Mouse (Mus musculus) gastrocnemius, adult 2 months (tissue): ENCODE results near the gene Dnaja2. TPM values are rescaled to one million over a fixed set of nuclear protein-coding genes. Genes with fewer than 3 reads are reported as not detected.

Source experiments
- DNase-seq: peaks from one replicate; pipeline ENCODE4 v3.0.0; 2022
- H3K27ac ChIP-seq: fragments of 200-600 bp; 2 replicates; pipeline ENCODE4 v1.8.1; 2022; ENCODE audit warnings: mild to moderate bottlenecking
- H3K4me3 ChIP-seq: fragments of 200-600 bp; 2 replicates; pipeline ENCODE4 v1.8.1; 2022; ENCODE audit warnings: mild to moderate bottlenecking, moderate library complexity
- CTCF ChIP-seq: fragments of 200-600 bp; IDR thresholded peaks from 2 replicates; pipeline ENCODE4 v1.8.1; 2022; ENCODE audit warnings: antibody characterized with exemption, mild to moderate bottlenecking, moderate library complexity
- intact Hi-C: fragments of 180-260 bp; cut with DNase I; formaldehyde crosslinking; loops from one replicate; pipeline ENCODE4 v1.15.1; 2025
- long read RNA-seq, 2 experiments: library from polyadenylated mRNA; stranded (forward); transcript quantifications; one replicate each; pipeline ENCODE4 v2.0.0; 2021
- total RNA-seq, 2 experiments: library from RNA; stranded (reverse); gene quantifications; 2 replicates each; pipeline ENCODE4 v1.2.3; 2021

The Dnaja2 gene
- total RNA-seq: 100 to 1,000 TPM; 204 to 232 TPM
- long read RNA-seq, experiment 1, transcript Dnaja2-201 (9 exons, 2,919 nt): major isoform, 228 of 246 reads
- long read RNA-seq, experiment 1, partial matches to known transcripts: 12 of 246 reads
- long read RNA-seq, experiment 1, other reads (novel, unspliced or antisense): 6 of 246 reads
- long read RNA-seq, experiment 2, transcript Dnaja2-201 (9 exons, 2,919 nt): major isoform, 304 of 314 reads
- long read RNA-seq, experiment 2, partial matches to known transcripts: 5 of 314 reads
- long read RNA-seq, experiment 2, other reads (novel, unspliced or antisense): 5 of 314 reads

DNA sequence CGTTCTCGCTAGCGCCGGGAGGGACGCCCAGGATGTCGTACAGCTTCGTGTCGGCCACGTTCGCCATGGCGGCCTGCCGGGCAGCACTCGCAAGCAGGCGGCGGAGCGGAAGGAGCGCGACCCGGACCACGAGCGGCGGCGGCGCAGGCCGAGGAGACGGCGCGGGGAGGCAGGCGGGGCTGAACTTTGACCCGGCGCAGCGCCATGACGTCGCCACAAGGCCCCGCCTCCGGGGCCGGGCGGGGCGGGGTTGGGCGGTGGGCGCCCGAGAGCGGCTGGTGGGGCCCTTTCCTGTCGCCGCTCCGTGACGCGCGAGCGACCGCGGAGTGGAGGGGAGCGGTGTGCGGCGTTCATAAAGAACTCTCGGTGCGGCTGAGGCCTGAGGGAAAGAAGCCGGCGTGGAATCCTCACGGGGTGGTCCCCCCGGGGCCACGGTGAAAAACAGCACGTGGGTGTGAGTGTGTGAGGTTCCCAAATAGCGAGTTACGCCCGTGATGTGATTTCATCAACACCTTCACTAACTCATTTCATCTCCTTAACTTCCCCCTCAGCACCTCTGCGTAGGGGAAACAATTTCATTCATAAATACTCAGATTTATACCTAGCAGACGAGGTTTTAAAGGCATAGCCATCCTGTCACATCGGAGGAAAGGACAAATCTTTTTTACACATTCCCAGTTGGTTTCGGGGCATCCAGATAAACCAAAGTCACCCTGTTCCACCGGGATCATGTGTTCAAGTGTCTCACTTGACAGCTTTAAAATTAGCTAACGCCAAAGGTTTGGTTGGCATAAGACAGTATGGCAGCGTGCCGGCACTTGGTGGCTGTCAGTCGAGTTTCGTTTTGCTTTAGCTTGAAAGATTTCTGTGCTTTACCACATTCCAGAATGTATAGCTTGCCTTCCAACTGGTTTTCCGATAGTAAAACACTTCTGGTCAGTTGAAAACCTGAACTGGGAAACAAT, at the start of gene Dnaja2:
Dnaja2 (minus strand) TSS at position 164 of the 965 bp plus-strand sequence.
- intact Hi-C loops: loop anchor here (10.0 kb wide), 1 partner anchor 261 kb away; the partner anchor contains the start of genes Orc6 and Vps35

DNA sequence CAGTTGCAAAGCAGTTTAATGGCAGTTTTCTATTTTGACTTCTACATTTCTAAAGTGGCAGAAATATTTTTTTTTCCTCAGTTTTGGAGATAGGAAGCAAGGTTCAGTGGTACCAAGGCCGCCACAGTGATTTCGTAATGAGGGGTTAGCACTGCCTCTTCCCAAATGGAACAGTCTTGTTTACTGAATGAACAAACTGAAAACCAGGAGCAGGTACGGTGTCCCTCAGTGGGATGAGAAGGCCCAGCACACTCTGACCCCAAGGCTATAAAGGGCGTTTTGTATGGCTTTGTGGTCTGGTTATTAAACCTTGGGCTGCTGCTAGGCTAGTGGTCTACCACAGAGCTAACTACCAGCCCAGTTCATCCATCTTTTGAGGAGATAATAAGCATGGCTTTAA, 49.1 kb upstream of the Dnaja2 start:
- DNase-seq: no peak
- TF ChIP-seq CTCF: no peak
- Histone ChIP-seq H3K27ac (no peak overlapping the region), H3K4me3 (no peak overlapping the region)
- intact Hi-C loops: loop anchor here (5.0 kb wide), 1 partner anchor 147 kb away; no protein-coding TSS in a partner anchor

More for the DNA sequence above, at the start of gene Dnaja2:
- peak within 1 kb of the TSS; percentile 98 for H3K4me3 ChIP-seq
- peak; percentile 94 for DNase-seq
- H3K27ac ChIP-seq: peak within 1 kb of the TSS; percentile 100
- TF ChIP-seq CTCF: no peak; the same call in 1 of the 2 replicates

DNA sequence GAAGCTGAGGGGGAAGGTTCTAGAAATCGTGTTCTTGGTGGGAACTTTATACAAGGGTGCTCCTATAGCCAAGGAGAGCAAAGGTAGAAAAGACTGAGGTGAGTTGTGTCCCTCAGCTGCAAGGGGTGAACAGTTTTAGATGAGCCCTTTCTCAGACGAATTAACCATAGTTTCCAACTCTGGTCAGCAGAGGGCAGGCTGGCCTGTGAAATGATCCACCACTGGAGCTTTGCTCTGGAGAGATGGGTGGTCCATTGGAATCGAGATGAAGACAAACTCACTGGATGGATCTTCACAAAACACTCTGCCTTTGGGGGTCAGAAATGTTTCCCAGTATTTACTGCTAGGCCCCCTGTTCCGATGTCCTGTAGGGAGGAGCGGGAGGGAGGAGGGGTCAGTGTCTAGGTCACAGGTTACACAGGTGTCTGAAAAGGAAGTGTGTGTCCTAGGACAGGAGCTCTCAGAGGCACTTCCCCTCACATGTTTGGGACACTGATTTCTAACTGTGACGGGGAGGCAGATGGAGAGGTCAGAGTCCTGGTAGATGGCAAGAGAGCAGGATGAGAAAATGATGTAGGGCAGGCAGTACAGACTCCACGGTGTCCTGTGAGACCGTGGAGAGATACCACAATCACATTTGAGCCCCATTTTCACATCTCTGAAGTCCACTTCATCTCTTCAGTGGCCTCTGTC, 48.2 kb upstream of the Dnaja2 start:
- peak; percentile 66 for TF ChIP-seq CTCF
- no peak overlapping the region for H3K4me3 ChIP-seq
- intact Hi-C loops: loop anchor here (1.0 to 5.0 kb wide), 2 partner anchors 62 to 146 kb away; no protein-coding TSS in a partner anchor
- no peak overlapping the region for H3K27ac ChIP-seq
- peak; percentile 56 for DNase-seq

DNA sequence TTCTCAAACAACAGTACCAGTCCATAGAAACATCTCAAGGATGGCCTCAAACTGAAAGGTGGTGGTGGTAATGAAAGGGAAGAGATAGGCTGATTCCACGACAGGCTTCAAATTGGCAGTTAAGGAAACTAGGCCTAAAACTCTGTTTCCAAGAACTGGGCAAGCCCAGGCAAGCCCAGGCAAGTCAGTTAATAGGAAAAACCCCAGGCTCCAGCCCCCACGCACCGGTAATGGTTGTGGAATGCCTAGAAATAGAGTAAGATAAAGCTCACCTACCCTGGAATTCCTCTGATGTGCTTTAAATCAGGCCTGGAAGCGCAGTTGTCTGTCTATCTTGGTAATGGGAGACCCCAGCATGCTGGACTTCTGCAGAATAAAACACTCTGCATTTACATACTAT, 47.6 kb upstream of the Dnaja2 start:
- no peak for TF ChIP-seq CTCF
- DNase-seq: no peak
- no peak overlapping the region for H3K4me3 ChIP-seq
- no peak overlapping the region for H3K27ac ChIP-seq
- intact Hi-C loops: loop anchor here (1.0 to 5.0 kb wide), 2 partner anchors 63 to 145 kb away; no protein-coding TSS in a partner anchor

DNA sequence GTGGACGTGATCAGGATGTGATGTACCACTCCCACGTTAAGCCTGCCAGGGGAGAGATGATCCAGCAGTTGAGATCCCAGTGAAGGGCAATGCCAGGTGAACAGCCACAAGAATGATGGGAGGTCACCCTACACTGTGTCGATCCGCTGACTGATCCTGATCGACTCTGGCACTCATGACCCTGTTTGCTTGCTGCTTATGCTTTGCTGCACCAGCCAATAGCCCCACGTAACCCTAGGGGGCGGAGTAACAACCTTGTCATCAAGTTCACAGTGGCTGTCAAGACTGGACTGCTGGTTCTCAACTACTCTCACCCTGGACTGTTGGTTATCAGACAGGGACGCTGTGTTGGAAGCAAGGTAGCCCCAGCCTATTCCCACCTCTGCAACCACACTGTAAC, 46.6 kb upstream of the Dnaja2 start:
- Histone ChIP-seq H3K4me3 (no peak overlapping the region), H3K27ac (no peak overlapping the region)
- intact Hi-C loops: loop anchor here (5.0 kb wide), 1 partner anchor 144 kb away; no protein-coding TSS in a partner anchor
- no peak for TF ChIP-seq CTCF
- no peak for DNase-seq

DNA sequence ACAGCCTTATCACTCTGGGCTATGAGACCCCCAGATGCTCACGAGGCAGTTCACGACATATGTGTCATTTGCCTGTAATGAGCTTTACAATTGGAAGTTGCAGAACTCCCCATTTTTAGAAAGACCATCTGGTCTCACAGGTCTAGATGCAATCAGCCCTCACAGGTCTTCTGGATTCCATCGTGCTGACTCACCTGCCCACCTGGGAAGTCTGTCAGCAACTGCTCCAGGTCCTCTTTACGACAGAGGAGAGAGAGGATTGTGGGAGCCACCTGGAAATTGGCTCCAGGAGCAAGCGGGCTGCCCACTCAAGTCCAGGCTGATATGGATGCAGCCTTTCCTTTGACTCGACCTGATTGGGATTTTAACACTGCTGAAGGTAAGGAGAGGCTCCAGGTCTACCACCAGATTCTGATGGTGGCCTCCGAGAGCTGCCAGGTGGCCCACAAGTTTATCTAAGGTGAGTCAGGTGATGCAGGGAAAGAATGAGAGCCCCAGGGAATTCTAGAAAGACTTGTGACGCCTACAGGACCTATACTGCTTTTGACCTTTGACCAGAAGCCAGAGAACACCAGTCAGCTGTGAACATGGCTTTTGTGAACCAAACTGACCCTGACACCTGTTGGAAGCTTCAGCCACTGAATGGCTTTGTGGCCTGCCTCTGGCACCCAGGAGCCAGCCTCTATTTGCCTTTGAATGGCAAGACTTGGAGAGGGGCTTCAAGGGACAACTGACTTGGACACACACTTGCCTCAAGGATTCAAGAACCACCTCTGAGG, 42.5 kb upstream of the Dnaja2 start:
- TF ChIP-seq CTCF: no peak
- intact Hi-C loops: no loop called here
- no peak overlapping the region for H3K4me3 ChIP-seq
- no peak overlapping the region for H3K27ac ChIP-seq
- DNase-seq: no peak

DNA sequence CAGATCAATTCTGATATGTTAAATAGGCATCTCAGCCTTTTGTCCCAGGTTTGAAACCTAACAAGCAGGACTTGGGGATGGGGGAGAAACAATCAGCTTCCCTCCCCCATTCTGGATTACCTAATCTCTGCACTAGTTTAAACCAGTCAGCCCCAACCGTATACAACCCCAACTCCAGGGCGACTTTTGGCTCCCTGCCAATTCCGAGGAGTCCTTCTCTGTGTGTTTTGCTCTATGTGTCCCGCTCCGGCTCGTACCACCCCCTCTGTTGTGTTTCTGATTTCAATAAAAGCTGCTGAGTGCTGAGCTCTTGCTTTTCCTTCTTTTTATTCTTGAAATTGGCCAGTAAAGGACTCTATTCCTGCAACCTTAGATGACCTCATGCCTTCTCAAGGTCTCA, 40.2 kb upstream of the Dnaja2 start:
- DNase-seq: no peak
- Histone ChIP-seq H3K27ac (no peak overlapping the region), H3K4me3 (no peak overlapping the region)
- intact Hi-C loops: no loop called here
- TF ChIP-seq CTCF: no peak

DNA sequence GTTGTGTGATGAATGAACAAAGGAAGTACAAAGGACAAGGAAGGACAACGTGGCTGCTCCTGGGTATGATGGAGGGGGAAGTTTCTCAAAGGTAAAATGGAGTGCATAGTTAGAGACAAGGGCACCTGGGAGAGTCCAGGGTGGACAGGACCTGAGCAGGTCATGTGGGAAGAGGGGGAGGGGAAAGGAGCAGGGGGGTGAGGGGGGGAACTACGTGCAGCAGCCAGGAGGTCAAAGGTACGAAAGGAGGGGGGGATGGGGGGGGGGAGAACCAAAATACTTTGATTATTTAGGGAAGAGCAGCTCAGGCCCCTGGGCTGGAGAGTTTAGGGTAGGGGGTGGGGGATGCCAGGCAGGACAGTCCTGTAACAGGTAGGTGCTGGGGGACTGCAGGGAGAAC, 39.8 kb upstream of the Dnaja2 start:
- no peak for TF ChIP-seq CTCF
- intact Hi-C loops: no loop called here
- H3K27ac ChIP-seq: no peak overlapping the region
- no peak overlapping the region for H3K4me3 ChIP-seq
- no peak for DNase-seq

DNA sequence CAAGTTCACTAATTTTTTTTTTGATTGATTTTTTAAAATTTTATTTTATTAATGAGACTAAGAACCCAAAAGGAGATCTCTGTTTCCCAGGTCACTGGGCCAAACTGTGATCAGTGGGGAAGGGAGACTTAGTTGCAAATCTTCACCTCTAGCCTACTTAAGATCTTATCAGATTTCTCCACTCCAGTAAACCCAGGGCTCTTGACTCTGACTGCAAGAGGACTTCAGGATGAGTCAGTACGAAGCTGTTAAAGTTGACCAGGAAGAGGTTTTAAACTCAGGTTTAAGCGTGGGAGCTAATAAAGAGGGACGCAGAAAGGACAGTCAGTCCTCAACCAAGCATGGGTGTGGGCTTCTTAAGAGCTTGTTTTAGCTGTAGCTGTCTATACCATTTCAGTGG, 38.2 kb upstream of the Dnaja2 start:
- no peak overlapping the region for H3K27ac ChIP-seq
- DNase-seq: no peak
- no peak for TF ChIP-seq CTCF
- no peak overlapping the region for H3K4me3 ChIP-seq
- intact Hi-C loops: no loop called here

DNA sequence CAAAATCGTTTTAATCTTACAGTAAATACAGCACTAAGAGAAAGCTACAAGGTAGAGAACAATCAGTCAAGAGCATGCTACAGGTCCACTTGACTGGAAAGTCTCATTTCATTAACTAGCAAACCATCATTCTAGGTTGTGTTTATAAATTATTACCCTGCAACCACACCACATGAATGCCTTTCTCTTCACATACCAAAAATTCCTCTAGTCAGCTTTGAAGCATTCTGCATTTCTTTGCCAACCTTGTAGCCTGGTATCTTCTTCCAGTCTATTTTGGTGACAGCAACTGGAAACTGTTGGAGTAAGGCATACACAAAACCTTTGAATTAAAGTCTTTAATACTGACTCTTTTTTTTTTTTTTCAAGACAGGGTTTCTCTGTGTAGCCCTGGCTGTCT, 36.4 kb upstream of the Dnaja2 start:
- TF ChIP-seq CTCF: no peak
- no peak for DNase-seq
- H3K27ac ChIP-seq: peak overlapping the region; percentile 58; the same call in 1 of the 2 replicates
- H3K4me3 ChIP-seq: no peak overlapping the region
- intact Hi-C loops: no loop called here

DNA sequence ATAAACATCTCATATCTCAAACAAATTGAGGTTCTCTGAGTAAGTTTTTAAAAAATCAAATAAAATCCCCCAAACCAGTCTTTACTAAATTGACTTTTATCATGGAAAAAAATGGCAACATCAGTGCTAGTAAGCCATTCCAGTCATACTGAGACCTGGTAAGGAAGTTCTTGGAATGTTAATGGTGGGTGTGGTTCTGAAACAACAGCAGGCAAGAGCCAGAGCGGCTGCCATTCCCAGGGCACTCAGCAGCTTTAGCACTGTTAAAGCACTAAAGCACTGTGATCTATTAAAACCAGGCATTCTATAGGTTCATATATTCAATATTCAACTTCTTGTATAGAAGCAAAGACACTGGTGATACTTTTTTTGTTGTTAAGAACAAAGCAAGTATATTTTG, 35.1 kb upstream of the Dnaja2 start:
- intact Hi-C loops: no loop called here
- Histone ChIP-seq H3K27ac (no peak overlapping the region), H3K4me3 (no peak overlapping the region)
- no peak for TF ChIP-seq CTCF
- no peak for DNase-seq

DNA sequence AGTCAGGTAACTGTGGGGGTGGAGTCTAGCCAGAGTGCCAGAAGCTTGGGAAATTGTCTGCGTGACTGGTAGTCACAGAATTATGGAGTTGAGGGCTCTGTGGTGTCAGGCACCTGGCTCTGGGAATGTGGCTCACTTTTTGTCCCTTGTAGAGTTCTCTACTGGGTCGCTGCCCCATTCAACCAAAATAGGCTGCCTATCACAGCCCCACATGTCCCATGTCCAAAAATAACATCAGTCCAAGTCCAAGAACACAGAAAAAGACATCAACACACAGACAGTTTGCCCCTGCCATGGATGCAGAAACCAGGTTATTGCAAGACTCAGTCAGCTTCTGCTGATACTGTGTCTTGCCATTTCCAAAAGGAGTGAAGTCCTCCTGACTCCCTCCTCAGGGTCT, 33.5 kb upstream of the Dnaja2 start:
- peak; percentile 25 for DNase-seq
- intact Hi-C loops: no loop called here
- no peak for TF ChIP-seq CTCF
- Histone ChIP-seq H3K4me3 (peak overlapping the region; percentile 42), H3K27ac (peak overlapping the region; percentile 85)
